Comparison of ENCODE assay signal across 11 mouse cellular contexts in the genomic region with DNA sequence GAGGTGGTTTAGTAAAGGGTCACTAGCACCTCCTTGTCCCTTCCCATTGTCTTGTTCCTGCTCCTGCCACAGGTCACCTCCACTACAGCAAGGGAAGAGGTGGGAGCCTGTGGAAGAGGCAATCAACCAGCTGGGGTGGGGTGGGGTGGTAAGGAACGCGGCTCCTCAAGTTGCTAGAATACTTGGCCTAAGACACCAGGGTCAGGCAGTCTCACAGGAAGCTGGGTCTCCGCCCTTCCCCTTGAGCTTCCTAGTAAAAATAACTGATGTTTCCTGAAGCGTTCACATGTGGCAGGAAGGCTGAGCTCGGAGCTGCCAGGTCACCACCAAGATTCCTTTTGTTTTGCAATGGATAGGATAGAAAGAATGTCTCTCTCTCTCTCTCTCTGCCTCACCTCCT. TPM values are rescaled to one million over a fixed set of nuclear protein-coding genes. Genes with fewer than 3 reads are reported as not detected.
DNase-seq lines count a peak whose midpoint lies in the region; ATAC-seq and TF ChIP-seq lines count a peak whose summit lies in the region.
"Had no signal": no experiment of that assay in that cellular context is flagged by ENCODE, and none has a peak within 500 bp of the region (broad histone marks: within the 10 kb centered on the region; RNA-seq: fewer than 3 reads in every experiment).

No protein-coding gene starts in this region.

- no peak overlapping the region for H3K27ac ChIP-seq in liver, postnatal 0 days (ENCODE audit: low read depth)
- H3K27ac ChIP-seq in liver, embryonic 12.5 days: no peak overlapping the region
- H3K27ac ChIP-seq in heart, embryonic 15.5 days: peak overlapping the region; percentile 34; the same call in 1 of the 2 replicates
- H3K27ac ChIP-seq: midbrain, embryonic 12.5 days had no signal

- H3K27me3 ChIP-seq in liver, postnatal 0 days (ENCODE audit: insufficient read depth, low read length): no peaks in the 10 kb centered on the region
- peaks cover 8% of the 10 kb centered on the region for H3K27me3 ChIP-seq in liver, embryonic 12.5 days (replicated peaks)
- H3K27me3 ChIP-seq in heart, embryonic 15.5 days: no peaks in the 10 kb centered on the region

- no peaks in the 10 kb centered on the region for H3K36me3 ChIP-seq in liver, postnatal 0 days (replicated peaks; ENCODE audit: insufficient read depth, low read length)
- no peaks in the 10 kb centered on the region for H3K36me3 ChIP-seq in liver, embryonic 12.5 days
- no peaks in the 10 kb centered on the region for H3K36me3 ChIP-seq in heart, embryonic 15.5 days
- H3K36me3 ChIP-seq: G1E; midbrain, embryonic 12.5 days had no signal

- 0 out of 2 replicates have a peak, but pooled peaks have one; percentile 30 for TF ChIP-seq EP300 in liver, postnatal 0 days (IDR thresholded peaks at IDR 0.05; ENCODE audit: low read depth)

- peak; percentile 24 for DNase-seq in liver, postnatal 0 days
- DNase-seq in kidney, postnatal 36 days: peak; percentile 73 to 86
- DNase-seq in cerebellum, postnatal 4 days (ENCODE audit: low spot score in 2 of 2): no peak
- DNase-seq in layer of hippocampus, adult 9-10 months (ENCODE audit: low spot score): no peak
- DNase-seq in frontal cortex, postnatal 14 days (ENCODE audit: low spot score in 2 of 2): no peak
- DNase-seq in cerebellum, adult 9-11 months: no peak
- DNase-seq: cerebellum, adult 11-12 months had no signal

- TF ChIP-seq CTCF in liver, postnatal 0 days (IDR thresholded peaks at IDR 0.05; ENCODE audit: low read depth): no peak

- H3K4me3 ChIP-seq in liver, postnatal 0 days (ENCODE audit: low read depth, low read length): no peak overlapping the region
- H3K4me3 ChIP-seq in liver, embryonic 12.5 days: no peak overlapping the region
- H3K4me3 ChIP-seq in heart, embryonic 15.5 days: no peak overlapping the region
- H3K4me3 ChIP-seq: midbrain, embryonic 12.5 days had no signal

- WGBS in liver, postnatal 0 days (ENCODE audit: insufficient replicate concordance): 30% methylated on average over 5 of the region's 5 CpGs
- 18% methylated on average over 5 of the region's 5 CpGs for WGBS in liver, embryonic 12.5 days (ENCODE audit: insufficient replicate concordance)
- 43% methylated on average over 5 of the region's 5 CpGs for WGBS in heart, embryonic 15.5 days

- H3K9ac ChIP-seq in liver, postnatal 0 days (replicated peaks): no peak overlapping the region
- H3K9ac ChIP-seq in liver, embryonic 12.5 days: no peak overlapping the region
- H3K9ac ChIP-seq in heart, embryonic 15.5 days: no peak overlapping the region
- H3K9ac ChIP-seq: midbrain, embryonic 12.5 days had no signal

- peak; percentile 35; the same call in 1 of the 2 replicates for ATAC-seq in liver, postnatal 0 days
- no peak for ATAC-seq in liver, embryonic 12.5 days
- ATAC-seq in heart, embryonic 15.5 days (replicated peaks; ENCODE audit: insufficient number of reproducible peaks, insufficient read depth, low FRiP score, low read depth): peak; percentile 64

- no peak overlapping the region for H3K4me2 ChIP-seq in liver, postnatal 0 days (ENCODE audit: low read depth, low read length)
- no peak overlapping the region for H3K4me2 ChIP-seq in liver, embryonic 12.5 days
- no peak overlapping the region for H3K4me2 ChIP-seq in heart, embryonic 15.5 days
- H3K4me2 ChIP-seq: midbrain, embryonic 12.5 days had no signal

- H3K4me1 ChIP-seq in liver, postnatal 0 days (ENCODE audit: insufficient read depth): peaks cover 9% of the 10 kb centered on the region
- H3K4me1 ChIP-seq in liver, embryonic 12.5 days: peaks cover 18% of the 10 kb centered on the region
- 0 out of 2 replicates have a peak, but pooled peaks cover 6% of the 10 kb centered on the region for H3K4me1 ChIP-seq in heart, embryonic 15.5 days (replicated peaks)
- H3K4me1 ChIP-seq: midbrain, embryonic 12.5 days had no signal

- 0 out of 2 replicates have a peak, but pooled peaks cover 1% of the 10 kb centered on the region for H3K9me3 ChIP-seq in liver, postnatal 0 days (ENCODE audit: low read length)
- no peaks in the 10 kb centered on the region for H3K9me3 ChIP-seq in liver, embryonic 12.5 days (replicated peaks)
- no peaks in the 10 kb centered on the region for H3K9me3 ChIP-seq in heart, embryonic 15.5 days (replicated peaks)
- H3K9me3 ChIP-seq: G1E; midbrain, embryonic 12.5 days had no signal

RNA-seq across cellular contexts. Expression of gene N4bp1, which starts 16.9 kb away (rescaled TPM):
- 2.3 and 2.6 TPM in 2 replicates for polyA plus RNA-seq in liver, postnatal 0 days (2015; fragmentation: Nextera tagmentation; extraction: Ambion mirVana)
- polyA plus RNA-seq in liver, embryonic 12.5 days (2016; fragmentation: Nextera tagmentation; extraction: Ambion mirVana): 4.6 and 5.1 TPM in 2 replicates
- polyA plus RNA-seq in heart, embryonic 15.5 days (2015; fragmentation: Nextera tagmentation; extraction: Ambion mirVana): 5.5 and 6.7 TPM in 2 replicates

Comparison
In these comparisons a context has a peak if more than half of its experiments do, and no peak if none do; other contexts are left out.
1. DNase-seq: peak in liver, postnatal 0 days (single experiment) and kidney, postnatal 36 days (2 of 2); none in cerebellum, postnatal 4 days (0 of 2), layer of hippocampus, adult 9-10 months (single experiment), frontal cortex, postnatal 14 days (0 of 2) and cerebellum, adult 9-11 months (single experiment).